Mouse (Mus musculus) T-cell, adult 2 months (primary cell): ENCODE measurements around the gene Tmem80.

ENCODE experiments used
- DNase-seq: peaks from one replicate; pipeline ENCODE4 v3.0.0; 2022; ENCODE audit warnings: low spot score

The Tmem80 gene

GRCm38 (mm10) chr7:141327469-141328372, at the start of gene Tmem80, which contains the start of gene Deaf1:
Tmem80 (plus strand) TSS chr7:141327739.
Deaf1 (minus strand) TSS chr7:141327690.
- peak; percentile 97 for DNase-seq

- DNase-seq: peak; percentile 31
These were observed 48.6 kb upstream of the Tmem80 start, which contains the start of gene Sct for GRCm38 (mm10) chr7:141278766-141279590. Sct (minus strand) TSS chr7:141279133.

DNA sequence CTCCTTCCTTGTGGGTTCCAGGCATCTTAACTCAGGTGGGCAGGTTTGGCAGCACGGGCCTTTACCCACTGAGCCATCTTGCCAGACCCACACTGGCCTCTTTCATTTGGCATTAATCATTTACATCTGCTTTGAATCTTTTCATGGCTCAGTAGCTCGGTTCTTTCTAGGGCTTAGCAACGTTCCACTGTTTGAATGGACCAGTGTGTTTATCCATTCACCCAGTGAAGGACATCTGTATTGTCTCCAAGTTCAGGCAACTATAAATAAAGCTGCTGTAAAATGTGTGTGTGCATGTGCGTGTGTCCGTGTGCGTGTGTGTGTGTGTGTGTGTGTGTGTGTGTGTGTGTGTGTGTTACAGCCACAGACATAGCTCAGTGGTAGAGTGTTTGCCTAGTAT, 46.1 kb upstream of the Tmem80 start:
- no peak for DNase-seq

GRCm38 (mm10) chr7:141282756-141283155, 44.8 kb upstream of the Tmem80 start:
- no peak for DNase-seq

DNA sequence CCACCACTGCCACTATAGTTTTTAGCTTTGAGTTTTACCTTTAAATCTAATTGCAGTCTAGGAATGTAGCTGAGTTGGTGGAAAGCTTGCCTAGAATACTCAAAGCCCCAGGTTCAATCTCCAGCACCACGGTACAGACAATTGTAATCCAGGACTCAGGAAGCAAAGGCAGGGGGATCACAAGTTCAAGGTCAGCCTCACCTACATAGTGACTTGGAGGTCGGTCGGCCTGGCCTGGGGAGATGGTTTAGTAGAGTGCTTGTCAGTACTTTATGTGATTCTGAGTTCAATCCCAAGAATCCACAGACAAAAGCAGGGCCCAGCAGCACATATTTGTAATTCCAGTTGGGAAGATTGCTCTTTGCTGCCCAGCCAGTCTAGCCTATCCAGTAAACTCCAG, 39.5 kb upstream of the Tmem80 start:
- DNase-seq: no peak

DNA sequence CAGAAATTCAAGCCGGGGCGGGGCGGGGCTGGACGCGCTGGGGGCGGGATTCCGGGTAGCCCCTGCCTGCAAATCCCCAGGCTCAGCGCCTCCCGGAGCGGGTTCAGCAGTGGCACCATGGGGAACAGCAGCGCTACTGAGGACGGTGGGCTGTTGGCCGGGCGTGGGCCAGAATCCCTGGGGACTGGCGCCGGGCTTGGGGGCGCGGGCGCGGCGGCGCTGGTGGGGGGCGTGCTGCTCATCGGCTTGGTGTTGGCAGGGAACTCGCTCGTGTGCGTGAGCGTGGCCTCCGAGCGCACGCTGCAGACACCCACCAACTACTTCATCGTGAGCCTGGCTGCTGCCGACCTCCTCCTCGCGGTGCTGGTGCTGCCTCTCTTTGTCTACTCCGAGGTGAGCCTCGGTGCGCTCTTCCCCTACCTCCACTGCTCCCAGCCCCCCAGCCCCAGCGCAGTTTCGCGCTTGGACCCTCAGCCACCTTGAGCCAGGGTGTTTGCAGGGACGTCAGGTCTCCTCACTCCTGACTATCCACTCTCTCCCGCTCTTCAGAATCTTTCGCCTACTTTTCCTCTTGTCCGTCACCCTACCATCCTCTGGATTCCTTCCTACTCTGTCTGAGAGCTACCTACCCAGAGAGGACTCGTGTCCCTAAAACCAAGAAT, 35.5 kb upstream of the Tmem80 start, which contains the start of gene Drd4:
Drd4 (plus strand) TSS at position 86 of the 662 bp plus-strand sequence.
- no peak for DNase-seq

GRCm38 (mm10) chr7:141292583-141293388, 34.8 kb upstream of the Tmem80 start:
- DNase-seq: no peak

DNA sequence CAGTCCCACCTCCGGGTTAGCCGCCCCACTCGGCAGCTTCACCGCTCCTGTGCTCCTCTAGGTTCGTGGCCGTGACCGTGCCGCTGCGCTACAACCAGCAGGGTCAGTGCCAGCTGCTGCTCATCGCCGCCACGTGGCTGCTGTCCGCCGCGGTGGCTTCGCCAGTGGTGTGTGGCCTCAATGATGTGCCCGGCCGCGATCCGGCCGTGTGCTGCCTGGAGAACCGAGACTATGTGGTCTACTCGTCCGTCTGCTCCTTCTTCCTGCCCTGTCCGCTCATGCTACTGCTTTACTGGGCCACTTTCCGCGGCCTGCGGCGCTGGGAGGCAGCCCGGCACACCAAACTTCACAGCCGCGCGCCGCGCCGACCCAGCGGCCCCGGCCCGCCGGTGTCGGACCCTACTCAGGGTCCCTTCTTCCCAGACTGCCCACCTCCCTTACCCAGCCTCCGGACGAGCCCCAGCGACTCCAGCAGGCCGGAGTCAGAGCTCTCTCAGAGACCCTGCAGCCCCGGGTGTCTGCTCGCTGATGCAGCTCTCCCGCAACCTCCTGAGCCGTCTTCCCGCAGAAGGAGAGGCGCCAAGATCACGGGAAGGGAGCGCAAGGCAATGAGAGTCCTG, 33.6 kb upstream of the Tmem80 start:
- DNase-seq: no peak

DNA sequence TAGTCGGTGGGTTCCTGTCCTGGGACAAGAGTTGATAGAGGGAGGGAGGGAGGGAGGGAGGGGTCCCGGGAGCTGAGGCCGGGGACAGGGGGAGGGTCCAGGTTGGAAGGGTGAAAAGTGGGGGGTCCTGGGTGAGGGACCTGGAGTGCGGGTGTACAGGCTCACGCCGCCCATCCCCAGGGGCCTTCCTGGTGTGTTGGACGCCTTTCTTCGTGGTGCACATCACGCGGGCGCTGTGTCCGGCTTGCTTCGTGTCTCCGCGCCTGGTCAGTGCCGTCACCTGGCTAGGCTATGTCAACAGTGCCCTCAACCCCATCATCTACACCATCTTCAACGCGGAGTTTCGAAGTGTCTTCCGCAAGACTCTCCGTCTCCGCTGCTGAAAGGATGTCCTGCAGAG, 33.1 kb upstream of the Tmem80 start:
- no peak for DNase-seq

GRCm38 (mm10) chr7:141297926-141298650, 29.5 kb upstream of the Tmem80 start:
- DNase-seq: no peak

DNA sequence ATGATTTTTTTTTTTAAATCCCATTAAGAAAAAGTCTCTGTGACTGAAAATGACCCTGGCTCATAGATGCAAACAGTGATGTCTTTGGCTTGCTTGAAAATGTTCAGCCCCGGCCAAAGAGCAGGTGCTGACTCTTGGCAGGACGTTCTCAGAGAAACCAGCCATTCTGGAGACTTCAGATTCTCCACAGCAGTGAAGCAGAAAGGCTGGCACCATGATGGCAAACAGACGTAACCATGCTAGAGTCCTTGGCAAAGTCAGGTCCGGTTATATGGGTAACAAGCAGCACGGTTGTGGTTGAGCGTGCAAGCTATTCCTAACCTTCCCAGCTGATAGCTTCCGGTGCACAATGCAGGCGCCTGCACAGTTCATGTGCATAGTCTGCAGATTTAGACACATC, 28.4 kb upstream of the Tmem80 start:
- DNase-seq: no peak

DNA sequence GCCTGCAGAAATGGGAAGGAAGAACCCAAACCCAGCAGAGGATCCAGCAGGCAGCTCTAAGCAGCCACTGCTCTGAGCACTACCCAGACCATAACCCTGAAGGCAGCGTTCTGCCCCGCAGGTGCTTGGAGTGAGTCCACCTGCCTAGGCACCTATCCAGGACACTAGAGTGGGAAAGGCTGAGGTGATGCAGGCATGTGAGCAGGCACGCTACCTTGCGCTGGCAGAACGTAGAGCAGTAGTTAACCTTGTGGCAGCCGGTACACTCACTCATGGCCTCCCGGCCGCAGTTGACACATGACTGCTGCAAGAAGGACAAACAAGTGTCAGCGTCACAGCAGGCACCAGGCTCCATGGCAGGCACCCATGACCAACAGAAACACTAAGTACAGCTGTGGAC, 26.2 kb upstream of the Tmem80 start:
- no peak for DNase-seq

DNA sequence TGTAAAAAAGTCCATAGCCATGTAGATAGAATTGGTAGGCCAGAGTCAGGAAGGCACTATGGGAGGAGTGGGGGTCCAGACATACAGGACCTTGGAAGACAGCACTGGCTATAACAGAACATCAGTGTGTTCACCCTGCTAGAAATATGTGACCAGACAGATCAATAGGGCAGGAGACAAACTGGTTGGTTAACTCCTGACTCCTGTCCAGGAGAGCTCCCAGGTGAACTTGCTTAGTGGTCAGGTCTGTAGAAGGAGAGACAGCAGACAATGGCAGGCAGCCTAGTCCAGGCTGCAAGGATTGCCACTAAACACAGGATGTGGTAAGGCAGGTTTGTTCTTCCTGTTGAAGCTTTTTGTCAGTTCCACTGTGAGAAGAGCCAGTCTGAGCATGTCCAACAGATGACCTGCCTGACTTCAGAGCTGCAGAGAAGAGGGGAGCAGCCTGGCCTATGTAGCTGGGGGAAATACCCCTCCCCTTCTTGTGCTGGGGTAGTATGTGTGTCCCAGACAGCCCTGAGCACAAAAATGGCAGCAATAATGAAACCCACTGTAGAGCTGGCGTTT, 24.8 kb upstream of the Tmem80 start:
- DNase-seq: peak; percentile 65

GRCm38 (mm10) chr7:141304537-141304936, 23.0 kb upstream of the Tmem80 start:
- no peak for DNase-seq

DNA sequence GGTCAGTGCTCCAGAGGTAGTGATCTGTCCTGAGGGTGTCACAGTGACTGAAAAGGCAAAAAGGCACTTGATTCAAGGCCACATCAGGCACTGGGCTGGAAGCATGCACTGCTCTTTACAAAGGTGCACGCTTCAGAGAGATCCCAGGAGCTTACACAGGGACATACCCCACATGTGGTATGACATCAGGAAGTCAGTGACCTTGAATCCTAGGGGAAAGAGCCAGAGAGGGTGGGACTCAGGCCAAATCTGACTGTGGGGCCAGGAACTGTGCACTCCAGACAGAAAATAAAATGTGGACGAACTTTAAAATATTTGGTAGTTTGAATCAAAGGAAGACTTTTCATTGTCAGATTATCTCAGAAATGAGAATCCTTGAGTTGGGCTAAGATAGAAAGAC, 13.1 kb upstream of the Tmem80 start:
- no peak for DNase-seq

GRCm38 (mm10) chr7:141315076-141315475, 12.5 kb upstream of the Tmem80 start:
- no peak for DNase-seq

- DNase-seq: peak; percentile 72
These were observed 11.6 kb upstream of the Tmem80 start for GRCm38 (mm10) chr7:141315974-141316373.

DNA sequence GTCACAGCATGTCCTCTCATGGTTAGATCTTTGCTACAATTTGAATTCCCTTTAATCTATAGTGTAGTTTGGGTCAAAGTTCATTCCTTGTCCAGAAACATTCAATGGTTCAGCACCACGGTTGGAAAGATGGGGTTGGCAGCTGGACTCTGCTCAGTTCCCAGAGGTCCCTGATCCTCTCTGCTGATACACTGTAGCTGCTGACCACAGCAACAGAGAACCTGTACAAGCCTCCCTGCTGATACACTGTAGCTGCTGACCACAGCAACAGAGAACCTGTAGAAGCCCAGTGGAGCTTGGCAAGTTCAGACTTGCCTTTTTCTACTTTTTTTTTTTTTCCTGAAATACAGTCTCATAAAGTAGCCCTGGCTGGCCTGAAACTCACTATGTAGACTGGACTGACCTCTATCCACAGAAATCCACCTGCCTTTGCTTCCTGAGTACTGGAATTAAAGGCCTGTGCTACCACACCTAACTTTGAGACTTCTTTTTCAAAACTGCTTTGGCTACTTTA, 9.9 kb upstream of the Tmem80 start:
- no peak for DNase-seq

DNA sequence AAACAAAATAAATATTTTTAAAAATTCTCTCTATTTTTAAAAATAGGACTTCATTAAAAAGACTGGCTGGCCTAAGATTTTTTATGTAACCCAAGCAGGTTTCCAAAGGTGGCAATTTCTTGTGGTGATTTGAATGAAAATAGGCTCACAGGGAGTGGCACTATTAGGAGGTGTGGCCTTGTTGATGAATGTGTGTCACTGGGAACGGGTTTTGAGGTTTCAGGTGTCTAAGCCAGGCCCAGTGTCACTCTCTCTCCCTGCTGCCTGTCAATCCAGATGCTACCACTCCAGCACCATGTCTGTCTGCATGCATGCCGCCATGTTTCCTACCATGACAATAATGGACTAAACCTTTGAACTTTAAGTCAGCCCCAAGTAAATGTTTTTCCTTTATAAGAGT, 8.1 kb upstream of the Tmem80 start:
- no peak for DNase-seq

DNA sequence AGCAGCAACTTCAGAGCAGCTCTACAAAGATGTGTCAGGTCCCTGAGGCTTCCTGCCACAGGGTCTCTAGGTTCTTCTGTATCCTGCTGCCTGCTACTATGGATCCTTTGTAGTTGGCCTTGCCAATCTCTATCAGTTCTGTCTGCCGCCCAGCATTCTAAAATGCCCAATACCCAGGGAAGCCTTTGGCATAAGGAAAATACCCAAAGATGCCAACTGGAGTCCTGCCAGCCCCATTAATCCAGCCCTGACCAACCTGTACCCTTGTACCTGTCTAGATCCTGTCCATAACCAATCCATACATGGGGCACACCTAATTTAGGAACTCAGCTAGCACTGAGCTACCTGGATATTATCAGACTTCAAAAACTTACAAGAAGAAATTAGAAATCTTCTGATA, 2.9 kb upstream of the Tmem80 start:
- DNase-seq: no peak
